Mouse (Mus musculus) mouse trophoblast stem cell (cell line): ENCODE measurements around the gene Ltk.

Source experiments
- in situ Hi-C, 2 experiments: fragments of 300-500 bp; cut with MseI, MboI; formaldehyde crosslinking; loops; 2 replicates in 1 of 2; 3 replicates in 1 of 2; pipeline ENCODE4 v1.15.1; 2025

Ltk gene

DNA sequence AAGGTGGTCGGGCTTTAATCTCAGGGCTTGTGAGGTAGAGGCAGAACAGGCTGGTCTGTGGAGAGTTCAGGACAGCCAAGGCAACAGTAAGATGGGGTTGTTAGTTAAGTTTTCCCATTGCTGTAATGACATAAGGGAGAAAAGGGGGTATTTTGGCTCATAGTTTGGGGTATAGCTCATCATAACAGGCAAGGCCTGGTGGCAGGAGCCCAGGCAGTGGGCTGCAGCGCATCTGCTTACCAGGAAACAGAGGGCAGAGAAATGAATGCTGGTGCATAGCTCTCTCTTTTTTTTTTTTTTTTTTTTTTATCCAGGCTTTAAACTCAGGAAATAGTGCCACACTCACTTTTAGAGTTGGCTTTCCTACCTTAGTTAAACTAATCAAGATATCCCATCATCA is 57.1 kb downstream of the Ltk start:
- in situ Hi-C loops: no loop called here
